Mouse (Mus musculus) embryonic facial prominence, embryonic 10.5 days (tissue): ENCODE measurements at regions not wholly inside any gene's neighbourhood (a gene's known extent, or its start where the extent isn't known, plus 50 kb on each side); places are given as distances from the start of the nearest gene placed in this dataset.

Source experiments
- DNase-seq: peaks from one replicate; pipeline ENCODE4 v3.0.0-alpha.2; 2017; ENCODE audit warnings: low spot score
- H3K27ac ChIP-seq: fragments of 300-500 bp; sonication (generic); replicated peaks from 2 replicates; pipeline ENCODE4 v1.5.1; 2016; ENCODE audit warnings: mild to moderate bottlenecking
- H3K27me3 ChIP-seq: fragments of 300-500 bp; sonication (generic); replicated peaks from 2 replicates; pipeline ENCODE4 v1.6.1; 2016; ENCODE audit warnings: low read depth, mild to moderate bottlenecking; ENCODE audit not compliant: poor library complexity, severe bottlenecking
- H3K36me3 ChIP-seq: fragments of 300-500 bp; sonication (generic); replicated peaks from 2 replicates; pipeline ENCODE4 v1.6.1; 2016; ENCODE audit warnings: mild to moderate bottlenecking, moderate library complexity
- H3K4me1 ChIP-seq: fragments of 300-500 bp; sonication (generic); 2 replicates; pipeline ENCODE4 v1.6.1; 2016
- H3K4me3 ChIP-seq: fragments of 300-500 bp; sonication (generic); 2 replicates; pipeline ENCODE4 v1.5.1; 2016; ENCODE audit warnings: mild to moderate bottlenecking, moderate library complexity
- H3K9me3 ChIP-seq: fragments of 300-500 bp; sonication (generic); 2 replicates; pipeline ENCODE4 v1.6.1; 2016; ENCODE audit warnings: mild to moderate bottlenecking
- WGBS: fragments of 180-500 bp; shearing (Covaris S2); methylation state at CpG from one replicate; pipeline ENCODE4 v1.1.7; 2016; 5-methylcytosine and 5-hydroxymethylcytosine counted together

- H3K4me1 ChIP-seq = peaks cover 11% of the 10 kb centered on the region
- H3K27ac ChIP-seq = no peak overlapping the region
- H3K9me3 ChIP-seq = no peaks in the 10 kb centered on the region
- H3K4me3 ChIP-seq = no peak overlapping the region
- WGBS = 78% methylated on average over 7 of the region's 7 CpGs
- peaks cover 3% of the 10 kb centered on the region; the same call in 1 of the 2 replicates for H3K27me3 ChIP-seq
- no peak for DNase-seq
- H3K36me3 ChIP-seq = no peaks in the 10 kb centered on the region
Measured at GRCm38 (mm10) chr11:57958233-57958632, 50.6 kb upstream of the Larp1 start.

GRCm38 (mm10) chr11:57956909-57957308, 52.0 kb upstream of the Larp1 start:
- WGBS = 88% methylated on average over 9 of the region's 9 CpGs
- Histone ChIP-seq H3K27ac (no peak overlapping the region), H3K4me1 (peaks cover under 1% of the 10 kb centered on the region)

GRCm38 (mm10) chr11:57956076-57956475, 52.8 kb upstream of the Larp1 start:
- Histone ChIP-seq H3K9me3 (no peaks in the 10 kb centered on the region), H3K4me3 (no peak overlapping the region), H3K27ac (no peak overlapping the region), H3K4me1 (no peaks in the 10 kb centered on the region), H3K36me3 (no peaks in the 10 kb centered on the region), H3K27me3 (no peaks in the 10 kb centered on the region)
- 87% methylated on average over 2 of the region's 2 CpGs for WGBS
- no peak for DNase-seq

More at GRCm38 (mm10) chr11:57956909-57957308, 52.0 kb upstream of the Larp1 start:
- DNase-seq = no peak
- H3K9me3 ChIP-seq = no peaks in the 10 kb centered on the region
- no peaks in the 10 kb centered on the region for H3K27me3 ChIP-seq
- no peak overlapping the region for H3K4me3 ChIP-seq
- H3K36me3 ChIP-seq = no peaks in the 10 kb centered on the region

GRCm38 (mm10) chr11:57955476-57955875, 53.4 kb upstream of the Larp1 start:
- H3K27me3 ChIP-seq = no peaks in the 10 kb centered on the region
- no peaks in the 10 kb centered on the region for H3K9me3 ChIP-seq
- H3K4me1 ChIP-seq = no peaks in the 10 kb centered on the region
- H3K27ac ChIP-seq = no peak overlapping the region
- WGBS = 86% methylated on average over 7 of the region's 7 CpGs
- no peaks in the 10 kb centered on the region for H3K36me3 ChIP-seq
- no peak overlapping the region for H3K4me3 ChIP-seq
- no peak for DNase-seq

GRCm38 (mm10) chr11:57954510-57955184, 54.2 kb upstream of the Larp1 start:
- H3K27ac ChIP-seq = no peak overlapping the region
- no peaks in the 10 kb centered on the region for H3K4me1 ChIP-seq
- H3K36me3 ChIP-seq = no peaks in the 10 kb centered on the region
- WGBS = 78% methylated on average over 10 of the region's 10 CpGs
- H3K4me3 ChIP-seq = no peak overlapping the region
- H3K9me3 ChIP-seq = no peaks in the 10 kb centered on the region
- no peak for DNase-seq
- H3K27me3 ChIP-seq = no peaks in the 10 kb centered on the region

- no peaks in the 10 kb centered on the region for H3K4me1 ChIP-seq
- H3K36me3 ChIP-seq = no peaks in the 10 kb centered on the region
- no peak overlapping the region for H3K4me3 ChIP-seq
- no peaks in the 10 kb centered on the region for H3K9me3 ChIP-seq
- no peak overlapping the region; the same call in 1 of the 2 replicates for H3K27ac ChIP-seq
- H3K27me3 ChIP-seq = no peaks in the 10 kb centered on the region
- no peak for DNase-seq
- WGBS = 66% methylated on average over 7 of the region's 7 CpGs
Measured at GRCm38 (mm10) chr11:57953694-57954093, 55.2 kb upstream of the Larp1 start.

GRCm38 (mm10) chr11:57952619-57953018, 56.2 kb upstream of the Larp1 start:
- Histone ChIP-seq H3K27ac (no peak overlapping the region), H3K9me3 (no peaks in the 10 kb centered on the region), H3K4me3 (no peak overlapping the region), H3K4me1 (no peaks in the 10 kb centered on the region), H3K36me3 (no peaks in the 10 kb centered on the region), H3K27me3 (no peaks in the 10 kb centered on the region)
- no peak for DNase-seq
- 80% methylated on average over 3 of the region's 3 CpGs for WGBS

GRCm38 (mm10) chr11:57951541-57952326, 57.1 kb upstream of the Larp1 start:
- Histone ChIP-seq H3K4me3 (no peak overlapping the region), H3K27me3 (no peaks in the 10 kb centered on the region), H3K4me1 (no peaks in the 10 kb centered on the region), H3K9me3 (no peaks in the 10 kb centered on the region), H3K27ac (no peak overlapping the region), H3K36me3 (no peaks in the 10 kb centered on the region)
- no peak for DNase-seq
- 84% methylated on average over 20 of the region's 20 CpGs for WGBS

GRCm38 (mm10) chr11:57950989-57951388, 57.9 kb upstream of the Larp1 start:
- no peak for DNase-seq
- Histone ChIP-seq H3K4me1 (no peaks in the 10 kb centered on the region), H3K36me3 (no peaks in the 10 kb centered on the region), H3K4me3 (no peak overlapping the region), H3K27ac (no peak overlapping the region), H3K27me3 (no peaks in the 10 kb centered on the region), H3K9me3 (no peaks in the 10 kb centered on the region)
- 5% methylated on average over 4 of the region's 4 CpGs for WGBS

GRCm38 (mm10) chr11:57949067-57949466, 59.8 kb upstream of the Larp1 start:
- no peak for DNase-seq
- H3K27ac ChIP-seq = no peak overlapping the region
- no peaks in the 10 kb centered on the region for H3K4me1 ChIP-seq
- WGBS = 71% methylated on average over 9 of the region's 9 CpGs
- H3K4me3 ChIP-seq = no peak overlapping the region
- H3K36me3 ChIP-seq = no peaks in the 10 kb centered on the region
- H3K9me3 ChIP-seq = no peaks in the 10 kb centered on the region
- H3K27me3 ChIP-seq = no peaks in the 10 kb centered on the region

GRCm38 (mm10) chr11:57947347-57947746, 61.5 kb upstream of the Larp1 start:
- no peak overlapping the region for H3K4me3 ChIP-seq
- H3K27me3 ChIP-seq = no peaks in the 10 kb centered on the region
- no peaks in the 10 kb centered on the region for H3K36me3 ChIP-seq
- no peak overlapping the region for H3K27ac ChIP-seq
- no peak for DNase-seq
- WGBS = 91% methylated on average over 4 of the region's 4 CpGs
- H3K4me1 ChIP-seq = no peaks in the 10 kb centered on the region
- H3K9me3 ChIP-seq = no peaks in the 10 kb centered on the region

- Histone ChIP-seq H3K4me3 (peak overlapping the region; percentile 50), H3K27ac (peak overlapping the region; percentile 69)
- peak; percentile 91 for DNase-seq
Measured at GRCm38 (mm10) chr11:57934391-57934850, 74.4 kb upstream of the Larp1 start.

GRCm38 (mm10) chr11:57933065-57933464, 75.8 kb upstream of the Larp1 start:
- Histone ChIP-seq H3K9me3 (no peaks in the 10 kb centered on the region), H3K27ac (peak overlapping the region; percentile 45), H3K4me3 (no peak overlapping the region), H3K4me1 (peaks cover 21% of the 10 kb centered on the region), H3K36me3 (no peaks in the 10 kb centered on the region), H3K27me3 (peaks cover 35% of the 10 kb centered on the region)
- WGBS = 7% methylated on average over 5 of the region's 5 CpGs
- peak; percentile 38 for DNase-seq

More at GRCm38 (mm10) chr11:57934391-57934850, 74.4 kb upstream of the Larp1 start:
- no peaks in the 10 kb centered on the region for H3K36me3 ChIP-seq
- H3K4me1 ChIP-seq = peaks cover 19% of the 10 kb centered on the region
- H3K9me3 ChIP-seq = no peaks in the 10 kb centered on the region
- H3K27me3 ChIP-seq = peaks cover 26% of the 10 kb centered on the region
- WGBS = 11% methylated on average over 13 of the region's 13 CpGs
